Mouse (Mus musculus): Measurements from ENCODE around the gene Slc30a6. TPM values are rescaled to one million over a fixed set of nuclear protein-coding genes. Genes with fewer than 3 reads are reported as not detected.

The Slc30a6 gene
- polyA plus RNA-seq, 1 experiment from 2014 or later, result 45.1 TPM

- H3K27ac ChIP-seq, result no peak overlapping the region
- H3K9me3 ChIP-seq (replicated peaks), result no peaks in the 10 kb centered on the region
- no peak overlapping the region for H3K9ac ChIP-seq
- no peak overlapping the region for H3K4me3 ChIP-seq (replicated peaks)
- WGBS, result 86% methylated on average over 8 of the region's 8 CpGs
- peaks cover 94% of the 10 kb centered on the region for H3K36me3 ChIP-seq
- no peaks in the 10 kb centered on the region for H3K27me3 ChIP-seq
- no peak overlapping the region for H3K4me2 ChIP-seq
- no peak for ATAC-seq (replicated peaks; ENCODE audit: low FRiP score)
- H3K4me1 ChIP-seq, result no peaks in the 10 kb centered on the region
These were observed 17.9 kb downstream of the Slc30a6 start for GRCm38 (mm10) chr17:74413324-74413723.

- Histone ChIP-seq H3K4me3 (replicated peaks) (no peak overlapping the region), H3K4me2 (no peak overlapping the region), H3K27ac (no peak overlapping the region), H3K36me3 (peaks cover 93% of the 10 kb centered on the region), H3K9ac (no peak overlapping the region), H3K9me3 (replicated peaks) (no peaks in the 10 kb centered on the region), H3K4me1 (no peaks in the 10 kb centered on the region), H3K27me3 (no peaks in the 10 kb centered on the region)
- 87% methylated on average over 1 of the region's 1 CpGs for WGBS
- no peak for ATAC-seq (replicated peaks; ENCODE audit: low FRiP score)
These were observed 19.3 kb downstream of the Slc30a6 start for GRCm38 (mm10) chr17:74414671-74415070.

- Histone ChIP-seq H3K4me3 (replicated peaks) (no peak overlapping the region), H3K4me2 (no peak overlapping the region), H3K36me3 (peaks cover 93% of the 10 kb centered on the region), H3K4me1 (no peaks in the 10 kb centered on the region), H3K9ac (no peak overlapping the region), H3K27ac (no peak overlapping the region), H3K9me3 (replicated peaks) (no peaks in the 10 kb centered on the region), H3K27me3 (no peaks in the 10 kb centered on the region)
- 92% methylated on average over 8 of the region's 8 CpGs for WGBS
- ATAC-seq (replicated peaks; ENCODE audit: low FRiP score), result no peak
These were observed 21.5 kb downstream of the Slc30a6 start for GRCm38 (mm10) chr17:74416841-74417360.

GRCm38 (mm10) chr17:74418171-74418570, 22.8 kb downstream of the Slc30a6 start:
- Histone ChIP-seq H3K4me2 (no peak overlapping the region), H3K27me3 (no peaks in the 10 kb centered on the region), H3K9ac (no peak overlapping the region), H3K36me3 (peaks cover 90% of the 10 kb centered on the region), H3K4me3 (replicated peaks) (no peak overlapping the region), H3K4me1 (no peaks in the 10 kb centered on the region), H3K27ac (no peak overlapping the region), H3K9me3 (replicated peaks) (no peaks in the 10 kb centered on the region)
- ATAC-seq (replicated peaks; ENCODE audit: low FRiP score), result no peak
- WGBS, result 43% methylated on average over 4 of the region's 4 CpGs

GRCm38 (mm10) chr17:74420656-74421055, 25.2 kb downstream of the Slc30a6 start:
- no peaks in the 10 kb centered on the region for H3K4me1 ChIP-seq
- no peak overlapping the region for H3K4me3 ChIP-seq (replicated peaks)
- H3K4me2 ChIP-seq, result no peak overlapping the region
- H3K27ac ChIP-seq, result no peak overlapping the region
- no peak for ATAC-seq (replicated peaks; ENCODE audit: low FRiP score)
- no peak overlapping the region for H3K9ac ChIP-seq
- no peaks in the 10 kb centered on the region for H3K9me3 ChIP-seq (replicated peaks)
- 92% methylated on average over 2 of the region's 2 CpGs for WGBS
- peaks cover 86% of the 10 kb centered on the region for H3K36me3 ChIP-seq
- H3K27me3 ChIP-seq, result no peaks in the 10 kb centered on the region

GRCm38 (mm10) chr17:74424401-74425005, 29.1 kb downstream of the Slc30a6 start:
- H3K27ac ChIP-seq, result no peak overlapping the region
- H3K4me3 ChIP-seq (replicated peaks), result no peak overlapping the region
- no peaks in the 10 kb centered on the region for H3K27me3 ChIP-seq
- H3K36me3 ChIP-seq, result peaks cover 76% of the 10 kb centered on the region
- H3K4me1 ChIP-seq, result no peaks in the 10 kb centered on the region
- no peaks in the 10 kb centered on the region for H3K9me3 ChIP-seq (replicated peaks)
- no peak overlapping the region for H3K9ac ChIP-seq
- H3K4me2 ChIP-seq, result no peak overlapping the region
- 94% methylated on average over 12 of the region's 12 CpGs for WGBS
- no peak for ATAC-seq (replicated peaks; ENCODE audit: low FRiP score)

GRCm38 (mm10) chr17:74430074-74430473, 34.7 kb downstream of the Slc30a6 start:
- no peak overlapping the region for H3K4me3 ChIP-seq (replicated peaks)
- no peak for ATAC-seq (replicated peaks; ENCODE audit: low FRiP score)
- peaks cover 28% of the 10 kb centered on the region; the same call in 1 of the 2 replicates for H3K36me3 ChIP-seq
- H3K4me1 ChIP-seq, result no peaks in the 10 kb centered on the region
- no peak overlapping the region for H3K4me2 ChIP-seq
- no peaks in the 10 kb centered on the region for H3K9me3 ChIP-seq (replicated peaks)
- 80% methylated on average over 8 of the region's 8 CpGs for WGBS
- H3K27me3 ChIP-seq, result no peaks in the 10 kb centered on the region
- H3K9ac ChIP-seq, result no peak overlapping the region
- H3K27ac ChIP-seq, result no peak overlapping the region

GRCm38 (mm10) chr17:74431481-74431880, 36.1 kb downstream of the Slc30a6 start:
- H3K9ac ChIP-seq, result no peak overlapping the region
- peaks cover 18% of the 10 kb centered on the region; the same call in 1 of the 2 replicates for H3K36me3 ChIP-seq
- H3K27ac ChIP-seq, result no peak overlapping the region
- no peaks in the 10 kb centered on the region for H3K27me3 ChIP-seq
- no peaks in the 10 kb centered on the region for H3K4me1 ChIP-seq
- no peak for ATAC-seq (replicated peaks; ENCODE audit: low FRiP score)
- no peaks in the 10 kb centered on the region for H3K9me3 ChIP-seq (replicated peaks)
- no peak overlapping the region for H3K4me3 ChIP-seq (replicated peaks)
- WGBS, result 79% methylated on average over 13 of the region's 13 CpGs
- no peak overlapping the region for H3K4me2 ChIP-seq

- Histone ChIP-seq H3K27me3 (no peaks in the 10 kb centered on the region), H3K4me3 (replicated peaks) (no peak overlapping the region), H3K36me3 (peaks cover 8% of the 10 kb centered on the region; the same call in 1 of the 2 replicates), H3K9me3 (replicated peaks) (no peaks in the 10 kb centered on the region), H3K9ac (no peak overlapping the region), H3K4me1 (no peaks in the 10 kb centered on the region), H3K4me2 (no peak overlapping the region), H3K27ac (no peak overlapping the region)
- 89% methylated on average over 5 of the region's 5 CpGs for WGBS
- ATAC-seq (replicated peaks; ENCODE audit: low FRiP score), result no peak
These were observed 37.2 kb downstream of the Slc30a6 start for GRCm38 (mm10) chr17:74432631-74433030.

GRCm38 (mm10) chr17:74437762-74438161, 42.4 kb downstream of the Slc30a6 start:
- Histone ChIP-seq H3K4me2 (no peak overlapping the region), H3K36me3 (no peaks in the 10 kb centered on the region), H3K27ac (no peak overlapping the region), H3K4me1 (no peaks in the 10 kb centered on the region), H3K9ac (no peak overlapping the region), H3K9me3 (replicated peaks) (no peaks in the 10 kb centered on the region), H3K27me3 (no peaks in the 10 kb centered on the region), H3K4me3 (replicated peaks) (no peak overlapping the region)
- WGBS, result 77% methylated on average over 9 of the region's 9 CpGs
- ATAC-seq (replicated peaks; ENCODE audit: low FRiP score), result no peak

GRCm38 (mm10) chr17:74440486-74440885, 45.1 kb downstream of the Slc30a6 start:
- Histone ChIP-seq H3K9ac (no peak overlapping the region), H3K4me2 (no peak overlapping the region), H3K27ac (no peak overlapping the region), H3K9me3 (replicated peaks) (no peaks in the 10 kb centered on the region), H3K36me3 (no peaks in the 10 kb centered on the region), H3K4me1 (no peaks in the 10 kb centered on the region), H3K27me3 (no peaks in the 10 kb centered on the region), H3K4me3 (replicated peaks) (no peak overlapping the region)
- ATAC-seq (replicated peaks; ENCODE audit: low FRiP score), result no peak
- WGBS, result 61% methylated on average over 5 of the region's 5 CpGs

GRCm38 (mm10) chr17:74449776-74450175, 54.4 kb downstream of the Slc30a6 start:
- 93% methylated on average over 10 of the region's 10 CpGs for WGBS
- Histone ChIP-seq H3K4me2 (no peak overlapping the region), H3K9me3 (replicated peaks) (no peaks in the 10 kb centered on the region), H3K4me3 (replicated peaks) (no peak overlapping the region), H3K27ac (no peak overlapping the region), H3K27me3 (no peaks in the 10 kb centered on the region), H3K9ac (no peak overlapping the region), H3K36me3 (no peaks in the 10 kb centered on the region), H3K4me1 (no peaks in the 10 kb centered on the region)
- no peak for ATAC-seq (replicated peaks; ENCODE audit: low FRiP score)

GRCm38 (mm10) chr17:74453928-74454327, 58.5 kb downstream of the Slc30a6 start:
- no peak overlapping the region for H3K9ac ChIP-seq
- 68% methylated on average over 3 of the region's 3 CpGs for WGBS
- H3K27me3 ChIP-seq, result no peaks in the 10 kb centered on the region
- no peak overlapping the region for H3K27ac ChIP-seq
- no peaks in the 10 kb centered on the region for H3K9me3 ChIP-seq (replicated peaks)
- no peaks in the 10 kb centered on the region for H3K4me1 ChIP-seq
- no peak overlapping the region for H3K4me3 ChIP-seq (replicated peaks)
- ATAC-seq (replicated peaks; ENCODE audit: low FRiP score), result no peak
- H3K36me3 ChIP-seq, result no peaks in the 10 kb centered on the region
- no peak overlapping the region for H3K4me2 ChIP-seq

All from kidney, embryonic 15.5 days (tissue).